Mouse (Mus musculus) layer of hippocampus, adult 2 months (tissue): ENCODE results near the gene Fgf23. TPM values are rescaled to one million over a fixed set of nuclear protein-coding genes. Genes with fewer than 3 reads are reported as not detected.

ENCODE experiments used
- DNase-seq, 2 experiments: peaks; one replicate each; pipeline ENCODE4 v3.0.0; 2022; ENCODE audit warnings: low spot score in 2 of 2
- H3K27ac ChIP-seq: fragments of 200-600 bp; 2 replicates; pipeline ENCODE4 v1.8.1; 2022
- H3K4me3 ChIP-seq: fragments of 200-600 bp; 2 replicates; pipeline ENCODE4 v1.8.1; 2022; ENCODE audit warnings: mild to moderate bottlenecking
- CTCF ChIP-seq: fragments of 200-600 bp; conservative IDR thresholded peaks from 2 replicates; pipeline ENCODE4 v1.8.1; 2022; ENCODE audit warnings: antibody characterized with exemption, mild to moderate bottlenecking, moderate library complexity
- total RNA-seq, 2 experiments: library from RNA; stranded (reverse); gene quantifications; 2 replicates each; pipeline ENCODE4 v1.2.3; 2021

Fgf23 gene
- total RNA-seq, 2 experiments from 2014 or later: 0.25 to 0.46 TPM

DNA sequence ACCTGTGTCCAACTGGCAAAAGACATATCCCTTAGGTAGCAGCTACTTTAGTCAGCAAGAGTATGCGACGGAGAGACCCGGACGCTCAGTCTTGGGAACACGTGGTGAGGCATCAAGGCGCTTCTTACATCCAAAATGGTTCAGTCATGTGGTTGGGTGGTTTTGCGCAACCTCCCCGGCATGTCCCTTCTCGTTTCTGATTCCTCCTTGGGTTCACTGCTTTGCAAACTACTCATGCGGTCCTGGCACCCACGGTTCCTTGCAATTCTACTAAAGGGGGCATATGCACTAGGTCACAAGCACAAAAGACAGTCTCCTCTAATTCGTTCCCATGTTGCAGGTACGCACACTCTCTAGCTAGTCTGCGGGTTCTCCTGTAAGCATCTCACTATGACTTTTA lies 57.0 kb downstream of the Fgf23 start:
- no peak overlapping the region for H3K27ac ChIP-seq
- no peak for DNase-seq
- H3K4me3 ChIP-seq: no peak overlapping the region
- TF ChIP-seq CTCF: no peak

DNA sequence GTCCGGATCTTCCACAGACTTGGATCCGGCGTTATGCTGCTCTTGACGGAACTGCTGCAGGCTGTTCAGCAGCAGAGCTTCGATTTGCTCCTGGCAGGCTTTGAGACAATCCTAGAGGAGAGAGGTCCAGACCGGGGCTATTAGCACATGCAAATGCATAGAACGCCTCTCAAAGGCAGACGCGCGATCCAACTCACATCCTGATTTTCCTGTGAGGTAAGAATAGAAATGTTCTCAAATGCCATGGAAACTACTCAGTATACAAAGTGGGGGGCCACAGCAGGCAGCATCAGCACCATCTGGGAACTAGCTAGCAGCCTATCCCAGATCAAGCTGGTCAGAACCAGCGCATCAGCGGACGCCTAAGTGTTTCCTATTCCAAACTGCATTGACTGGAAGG lies 57.7 kb downstream of the Fgf23 start:
- no peak overlapping the region; the same call in 1 of the 2 replicates for H3K4me3 ChIP-seq
- no peak overlapping the region for H3K27ac ChIP-seq
- no peak for DNase-seq
- no peak for TF ChIP-seq CTCF

Other genes starting within 250 kb of the Fgf23 start
- gene Ndufa9, start 223.8 kb upstream of the Fgf23 start, total RNA-seq: 100 to 1,000 TPM; 141 to 155 TPM
- gene Akap3, start 219.8 kb upstream of the Fgf23 start, total RNA-seq: under 1 TPM; 0.12 to 0.13 TPM
- under 1 TPM; 0.15 to 0.29 TPM for gene Dyrk4, start 151.1 kb upstream of the Fgf23 start, total RNA-seq
- 1 to 10 TPM; 1.7 to 3.1 TPM for gene Rad51ap1, start 133.3 kb upstream of the Fgf23 start, total RNA-seq
- gene D6Wsu163e, start 132.9 kb upstream of the Fgf23 start, total RNA-seq: 10 to 100 TPM; 45.8 to 46.5 TPM
- not detected for gene Fgf6, start 57.3 kb upstream of the Fgf23 start, total RNA-seq
- 10 to 100 TPM; 25.6 to 27.3 TPM for gene Tigar, start 36.7 kb downstream of the Fgf23 start, total RNA-seq
- 100 to 1,000 TPM; 116 to 142 TPM for gene Ccnd2, start 79.3 kb downstream of the Fgf23 start, total RNA-seq